Mouse (Mus musculus): ENCODE results near the gene Glod4.
A peak's percentile ranks its signal among the peaks of the same experiment; 100 is the strongest.

GRCm38 (mm10) chr11:76255431-76256001 is 12.0 kb upstream of the Glod4 start:
- TF ChIP-seq MAX (IDR thresholded peaks at IDR 0.05; ENCODE audit: low read depth) (no peak), SRF (IDR thresholded peaks at IDR 0.05; ENCODE audit: control insufficient read depth, insufficient read length, low read depth) (peak; percentile 79), USF1 (IDR thresholded peaks at IDR 0.05; ENCODE audit: low read depth) (peak; percentile 78), TCF12 (IDR thresholded peaks at IDR 0.05; ENCODE audit: insufficient read depth, poor library complexity, severe bottlenecking) (peak; percentile 76), E2F4 (IDR thresholded peaks at IDR 0.05; ENCODE audit: insufficient read depth) (no peak), POLR2A (IDR thresholded peaks at IDR 0.05; ENCODE audit: insufficient read length, low read depth) (no peak), TCF3 (IDR thresholded peaks at IDR 0.05; ENCODE audit: insufficient read length, low read depth) (peak; percentile 54)

Data from myocyte (in vitro differentiated cells).